Mouse (Mus musculus): ENCODE data around the gene Diras1.

- TF ChIP-seq CTCF (IDR thresholded peaks at IDR 0.05; ENCODE audit: low read depth) (no peak), EP300 (IDR thresholded peaks at IDR 0.05; ENCODE audit: low read depth) (no peak)
Observed at GRCm38 (mm10) chr10:80971533-80971932, 53.9 kb downstream of the Diras1 start.

All from heart, postnatal 0 days (tissue).